Mouse (Mus musculus) liver, embryonic 11.5 days (tissue): ENCODE measurements around the gene 4930503B20Rik. TPM values are rescaled to one million over a fixed set of nuclear protein-coding genes. Genes with fewer than 3 reads are reported as not detected.

ENCODE experiments used
- ATAC-seq: fragments of 200-750 bp; cut with Nextera tagmentation; replicated peaks from 2 replicates; pipeline ENCODE4 v1.8.0; 2017; ENCODE audit warnings: moderate number of reproducible peaks, mild to moderate bottlenecking, moderate TSS enrichment, moderate library complexity; ENCODE audit not compliant: low FRiP score
- DNase-seq: peaks from one replicate; pipeline ENCODE4 v3.0.0-alpha.2; 2017; ENCODE audit warnings: low spot score
- H3K27ac ChIP-seq: fragments of 300-500 bp; sonication (generic); 2 replicates; pipeline ENCODE4 v1.5.1; 2014; ENCODE audit warnings: mild to moderate bottlenecking, low read depth, low read length, control low read depth
- H3K27me3 ChIP-seq: fragments of 300-500 bp; sonication (generic); replicated peaks from 2 replicates; pipeline ENCODE4 v1.6.1; 2014; ENCODE audit warnings: low read length, mixed read lengths; ENCODE audit not compliant: control insufficient read depth, insufficient read depth
- H3K36me3 ChIP-seq: fragments of 300-500 bp; sonication (generic); 2 replicates; pipeline ENCODE4 v1.6.1; 2014; ENCODE audit warnings: mild to moderate bottlenecking, low read length, moderate library complexity, mixed read lengths; ENCODE audit not compliant: control insufficient read depth, insufficient read depth
- H3K4me1 ChIP-seq: fragments of 300-500 bp; sonication (generic); replicated peaks from 2 replicates; pipeline ENCODE4 v1.6.1; 2014; ENCODE audit warnings: low read length, mixed read lengths; ENCODE audit not compliant: control insufficient read depth, insufficient read depth
- H3K4me2 ChIP-seq: fragments of 300-500 bp; sonication (generic); 2 replicates; pipeline ENCODE4 v1.6.1; 2014; ENCODE audit warnings: mild to moderate bottlenecking, control low read depth, moderate library complexity
- H3K4me3 ChIP-seq: fragments of 300-500 bp; sonication (generic); 2 replicates; pipeline ENCODE4 v1.5.1; 2014; ENCODE audit warnings: low read depth, low read length, control low read depth
- H3K9ac ChIP-seq: fragments of 300-500 bp; sonication (generic); 2 replicates; pipeline ENCODE4 v1.6.1; 2014; ENCODE audit warnings: low read depth, low read length, control low read depth
- H3K9me3 ChIP-seq: fragments of 300-500 bp; sonication (generic); 2 replicates; pipeline ENCODE4 v1.6.1; 2016; ENCODE audit warnings: low read length, inconsistent platforms, mixed read lengths; ENCODE audit not compliant: control insufficient read depth
- WGBS: fragments of 180-500 bp; shearing (Covaris S2); extraction: QIAGEN DNeasy Blood & Tissue Kit; methylation state at CpG from one replicate; pipeline ENCODE4 v1.1.7; 2014; 5-methylcytosine and 5-hydroxymethylcytosine counted together
- polyA plus RNA-seq: library from polyadenylated mRNA; unstranded; fragments of >200 nt; fragmentation: Nextera tagmentation; extraction: Ambion mirVana; gene quantifications from 2 replicates; pipeline ENCODE4 v1.2.1, GENCODE M21; 2014

The 4930503B20Rik gene
- polyA plus RNA-seq, 1 experiment from 2014 or later = not detected

DNA sequence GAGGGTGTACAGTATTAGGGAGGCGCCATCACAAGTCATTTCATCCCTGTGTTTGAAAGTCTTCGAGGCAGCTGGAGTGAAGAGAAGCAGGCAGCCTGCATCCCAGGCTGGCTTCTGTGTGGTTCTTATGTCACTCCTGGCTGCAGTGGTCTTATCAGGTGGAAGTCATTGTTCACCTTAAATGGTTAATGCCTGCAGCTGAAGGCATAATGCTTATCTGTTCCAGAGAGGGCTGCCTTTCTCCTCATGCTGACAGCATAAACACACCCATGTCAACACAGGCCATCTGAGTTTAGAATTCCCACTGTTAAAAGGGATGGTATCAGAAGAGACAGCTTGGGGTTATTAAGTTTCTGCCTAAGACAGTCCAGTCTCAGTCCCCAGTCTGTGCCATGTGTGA is 49.9 kb downstream of the 4930503B20Rik start:
- no peaks in the 10 kb centered on the region for H3K27me3 ChIP-seq
- H3K4me1 ChIP-seq = peaks cover 7% of the 10 kb centered on the region
- no peak overlapping the region for H3K4me2 ChIP-seq
- H3K9me3 ChIP-seq = no peaks in the 10 kb centered on the region
- DNase-seq = no peak
- H3K27ac ChIP-seq = no peak overlapping the region
- WGBS = 57% methylated on average over 2 of the region's 2 CpGs
- peak; percentile 89 for ATAC-seq
- no peak overlapping the region for H3K9ac ChIP-seq
- no peaks in the 10 kb centered on the region for H3K36me3 ChIP-seq
- no peak overlapping the region for H3K4me3 ChIP-seq

- Histone ChIP-seq H3K27me3 (no peaks in the 10 kb centered on the region), H3K36me3 (no peaks in the 10 kb centered on the region), H3K27ac (no peak overlapping the region), H3K4me3 (no peak overlapping the region), H3K4me1 (peaks cover 7% of the 10 kb centered on the region; the same call in 1 of the 2 replicates), H3K4me2 (no peak overlapping the region), H3K9me3 (no peaks in the 10 kb centered on the region), H3K9ac (no peak overlapping the region)
- ATAC-seq (no peak), DNase-seq (no peak)
- 86% methylated on average over 6 of the region's 6 CpGs for WGBS
Measured at GRCm38 (mm10) chr3:146599198-146599900, 51.8 kb downstream of the 4930503B20Rik start.

DNA sequence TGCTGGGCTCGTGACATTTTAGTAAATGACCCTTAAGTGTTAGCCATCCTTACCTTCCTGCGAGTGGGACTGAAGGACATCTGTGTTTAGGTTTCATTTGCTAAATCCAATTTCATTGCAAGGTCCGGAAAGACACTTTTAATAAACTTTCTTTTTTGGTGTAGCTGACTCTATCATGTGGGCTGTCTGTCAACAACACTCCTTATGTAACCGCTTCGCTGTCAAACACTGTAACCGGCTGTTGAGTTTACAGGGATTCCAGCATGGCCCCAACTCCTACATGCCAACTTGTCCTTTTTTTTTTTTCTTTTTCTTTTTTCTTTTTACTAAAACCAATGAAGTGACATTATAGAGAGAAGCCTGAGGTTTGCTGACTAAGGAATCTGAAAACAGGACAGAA is 52.7 kb downstream of the 4930503B20Rik start:
- Histone ChIP-seq H3K9ac (no peak overlapping the region), H3K27ac (no peak overlapping the region), H3K4me3 (no peak overlapping the region), H3K4me1 (peaks cover 7% of the 10 kb centered on the region; the same call in 1 of the 2 replicates), H3K4me2 (no peak overlapping the region), H3K27me3 (no peaks in the 10 kb centered on the region), H3K36me3 (no peaks in the 10 kb centered on the region), H3K9me3 (no peaks in the 10 kb centered on the region)
- ATAC-seq = no peak
- DNase-seq = no peak
- 81% methylated on average over 6 of the region's 6 CpGs for WGBS

GRCm38 (mm10) chr3:146596864-146597263 is 54.3 kb downstream of the 4930503B20Rik start:
- Histone ChIP-seq H3K9ac (no peak overlapping the region), H3K27me3 (no peaks in the 10 kb centered on the region), H3K27ac (no peak overlapping the region), H3K4me1 (peaks cover 7% of the 10 kb centered on the region; the same call in 1 of the 2 replicates), H3K4me3 (no peak overlapping the region), H3K9me3 (no peaks in the 10 kb centered on the region), H3K4me2 (no peak overlapping the region), H3K36me3 (no peaks in the 10 kb centered on the region)
- DNase-seq (no peak), ATAC-seq (no peak)
- 85% methylated on average over 7 of the region's 7 CpGs for WGBS

- Histone ChIP-seq H3K36me3 (no peaks in the 10 kb centered on the region), H3K4me2 (no peak overlapping the region), H3K27me3 (no peaks in the 10 kb centered on the region), H3K4me1 (peaks cover 4% of the 10 kb centered on the region; the same call in 1 of the 2 replicates), H3K9ac (no peak overlapping the region), H3K9me3 (no peaks in the 10 kb centered on the region), H3K27ac (no peak overlapping the region), H3K4me3 (no peak overlapping the region)
- 82% methylated on average over 8 of the region's 8 CpGs for WGBS
- DNase-seq (no peak), ATAC-seq (no peak)
Measured at GRCm38 (mm10) chr3:146596387-146596786, 54.7 kb downstream of the 4930503B20Rik start.

DNA sequence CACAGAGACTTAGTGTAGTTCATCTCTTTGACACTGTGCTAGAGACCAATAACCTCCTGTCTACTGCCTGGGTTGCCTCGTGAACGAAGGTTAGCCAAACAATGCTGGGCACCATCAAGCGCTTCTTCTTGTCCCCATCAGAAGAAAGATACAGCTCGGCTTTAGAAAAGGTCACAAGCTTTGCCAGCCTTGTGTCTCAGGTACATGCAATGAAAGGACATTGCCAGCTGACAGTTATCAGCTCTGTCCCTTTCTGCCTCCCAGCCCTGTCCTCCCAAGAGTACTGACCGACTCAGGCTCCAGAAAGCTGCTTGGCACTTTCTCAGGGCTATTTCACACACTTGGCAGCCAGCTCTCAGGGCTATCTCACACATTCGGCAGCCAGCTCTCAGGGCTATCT is 55.7 kb downstream of the 4930503B20Rik start:
- Histone ChIP-seq H3K9me3 (no peaks in the 10 kb centered on the region), H3K4me3 (no peak overlapping the region), H3K9ac (no peak overlapping the region), H3K4me2 (no peak overlapping the region), H3K27me3 (no peaks in the 10 kb centered on the region), H3K4me1 (no peaks in the 10 kb centered on the region), H3K27ac (no peak overlapping the region), H3K36me3 (no peaks in the 10 kb centered on the region)
- no peak for DNase-seq
- no peak for ATAC-seq
- WGBS = 77% methylated on average over 6 of the region's 6 CpGs

Other genes with a start within 250 kb of the 4930503B20Rik start
- gene Ssx2ip, start 246.7 kb downstream of the 4930503B20Rik start, polyA plus RNA-seq = 109 and 130 TPM in 2 replicates
- gene Ctbs, start 201.5 kb downstream of the 4930503B20Rik start, polyA plus RNA-seq = 8.2 and 8.4 TPM in 2 replicates
- gene Spata1, start 151.6 kb downstream of the 4930503B20Rik start, polyA plus RNA-seq = 3.6 and 4.6 TPM in 2 replicates
- 936 and 987 TPM in 2 replicates for gene Gng5, start 151.5 kb downstream of the 4930503B20Rik start, polyA plus RNA-seq
- gene Rpf1, start 129.9 kb downstream of the 4930503B20Rik start, polyA plus RNA-seq = 74.7 and 77.6 TPM in 2 replicates
- 0.34 and 0.55 TPM in 2 replicates for gene Uox, start 80.9 kb downstream of the 4930503B20Rik start, polyA plus RNA-seq
- 0.09 and 0.11 TPM in 2 replicates for gene Dnase2b, start 35.7 kb downstream of the 4930503B20Rik start, polyA plus RNA-seq
- gene Samd13, start 34.3 kb upstream of the 4930503B20Rik start, polyA plus RNA-seq = 0.47 and 0.73 TPM in 2 replicates
- 38.6 and 40.2 TPM in 2 replicates for gene Prkacb, start 161.7 kb upstream of the 4930503B20Rik start, polyA plus RNA-seq
- 0.99 and 1.0 TPM in 2 replicates for gene Ttll7, start 201.1 kb upstream of the 4930503B20Rik start, polyA plus RNA-seq